Mouse (Mus musculus) embryonic fibroblast, embryonic 13.5 days (primary cell): ENCODE data around the gene Ttll9.
A peak's percentile ranks its signal among the peaks of the same experiment; 100 is the strongest.

Experiments used
- CTCF ChIP-seq: IDR thresholded peaks from 2 replicates; pipeline ENCODE4 v1.5.1; 2011; ENCODE audit warnings: mild to moderate bottlenecking, control low read depth, low read length, moderate library complexity, borderline replicate concordance; ENCODE audit not compliant: insufficient read depth
- POLR2A ChIP-seq: IDR thresholded peaks from 2 replicates; pipeline ENCODE4 v1.6.1; 2011; ENCODE audit warnings: low read depth, mild to moderate bottlenecking, control low read depth, low read length, moderate library complexity

DNA sequence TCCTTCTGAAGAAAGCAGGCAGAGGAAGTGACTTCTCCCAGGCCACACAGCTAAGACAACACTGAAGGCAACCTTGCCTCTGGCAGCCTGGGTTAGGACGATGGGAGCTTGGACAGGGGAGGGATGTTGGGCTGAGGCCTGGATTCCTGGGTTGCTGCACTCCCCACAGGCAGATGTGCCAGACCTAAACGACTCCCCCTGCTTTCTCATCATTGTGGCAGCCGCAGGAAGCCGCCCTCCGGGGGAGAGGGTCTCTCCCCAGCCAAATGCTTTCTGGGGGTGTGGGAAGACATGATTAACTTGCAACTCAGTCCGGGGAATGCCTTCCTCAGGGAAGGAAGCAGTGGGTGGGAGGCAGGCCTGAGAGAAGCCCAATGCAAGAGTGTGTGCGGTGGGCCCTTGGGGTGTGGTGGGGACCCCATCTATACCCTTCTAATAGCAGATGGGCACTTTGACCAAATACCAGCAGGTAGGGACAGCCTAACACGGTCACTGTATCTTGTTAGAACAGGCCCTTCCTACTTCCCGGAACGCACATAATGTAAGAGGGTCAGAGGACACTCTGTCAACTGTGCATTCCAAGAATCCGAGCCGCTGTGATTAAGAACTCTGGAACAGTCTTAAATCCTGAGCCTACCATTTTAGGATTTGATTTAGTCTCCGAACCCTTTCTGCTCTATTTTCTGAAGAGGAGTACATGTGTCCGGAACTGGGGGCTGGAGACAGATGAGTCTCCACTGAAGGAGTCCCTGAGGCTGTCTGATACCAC lies 33.9 kb upstream of the Ttll9 start:
- TF ChIP-seq CTCF (no peak), POLR2A (peak; percentile 57)
